Mouse (Mus musculus) liver, embryonic 12.5 days (tissue): ENCODE results near the gene Snrpa1. TPM values are rescaled to one million over a fixed set of nuclear protein-coding genes. Genes with fewer than 3 reads are reported as not detected.

Experiments
- ATAC-seq: fragments of 200-750 bp; cut with Nextera tagmentation; 2 replicates; pipeline ENCODE4 v1.8.0; 2017; ENCODE audit warnings: moderate number of reproducible peaks, mild to moderate bottlenecking, moderate library complexity
- H3K27ac ChIP-seq: fragments of 300-500 bp; sonication (generic); 2 replicates; pipeline ENCODE4 v1.5.1; 2016; ENCODE audit warnings: mild to moderate bottlenecking
- H3K27me3 ChIP-seq: fragments of 300-500 bp; sonication (generic); replicated peaks from 2 replicates; pipeline ENCODE4 v1.6.1; 2016; ENCODE audit warnings: mild to moderate bottlenecking, moderate library complexity
- H3K36me3 ChIP-seq: fragments of 300-500 bp; sonication (generic); 2 replicates; pipeline ENCODE4 v1.6.1; 2016; ENCODE audit warnings: mild to moderate bottlenecking, moderate library complexity
- H3K4me1 ChIP-seq: fragments of 300-500 bp; sonication (generic); 2 replicates; pipeline ENCODE4 v1.6.1; 2016
- H3K4me2 ChIP-seq: fragments of 300-500 bp; sonication (generic); 2 replicates; pipeline ENCODE4 v1.6.1; 2016; ENCODE audit warnings: mild to moderate bottlenecking, moderate library complexity
- H3K4me3 ChIP-seq: fragments of 300-500 bp; sonication (generic); 2 replicates; pipeline ENCODE4 v1.5.1; 2016; ENCODE audit warnings: mild to moderate bottlenecking, moderate library complexity
- H3K9ac ChIP-seq: fragments of 300-500 bp; sonication (generic); 2 replicates; pipeline ENCODE4 v1.6.1; 2016; ENCODE audit warnings: mild to moderate bottlenecking, moderate library complexity
- H3K9me3 ChIP-seq: fragments of 300-500 bp; sonication (generic); replicated peaks from 2 replicates; pipeline ENCODE4 v1.6.1; 2016; ENCODE audit warnings: mild to moderate bottlenecking, moderate library complexity
- WGBS: fragments of 180-500 bp; shearing (Covaris S2); methylation state at CpG from one replicate; pipeline ENCODE4 v1.1.7; 2016; ENCODE audit not compliant: insufficient replicate concordance; 5-methylcytosine and 5-hydroxymethylcytosine counted together
- polyA plus RNA-seq: library from polyadenylated mRNA; unstranded; fragments of >200 nt; fragmentation: Nextera tagmentation; extraction: Ambion mirVana; gene quantifications from 2 replicates; pipeline ENCODE4 v1.2.1, GENCODE M21; 2016

Gene Snrpa1
- polyA plus RNA-seq, 1 experiment from 2014 or later, result 173 TPM

DNA sequence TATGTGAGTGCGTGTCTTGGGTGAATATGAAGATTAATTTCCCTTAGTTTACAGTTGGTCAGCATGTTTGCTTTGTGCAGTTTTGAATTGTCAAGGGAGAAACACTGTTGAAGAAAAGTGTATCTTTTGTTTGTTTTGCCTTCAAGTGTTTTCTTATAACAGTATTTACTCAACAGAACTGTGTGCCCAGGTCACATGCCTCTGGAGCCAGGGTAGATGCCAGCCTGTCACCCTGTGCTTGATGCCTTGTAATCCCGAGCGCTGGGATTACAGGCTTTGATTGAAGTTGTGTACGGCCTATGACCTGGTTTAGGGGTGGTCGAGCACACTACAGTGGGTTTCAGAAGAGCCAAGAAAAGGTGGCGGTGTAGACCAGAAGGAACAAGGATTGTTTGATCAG lies 25.0 kb downstream of the Snrpa1 start:
- H3K4me1 ChIP-seq, result peaks cover 27% of the 10 kb centered on the region
- H3K9ac ChIP-seq, result no peak overlapping the region
- H3K4me2 ChIP-seq, result no peak overlapping the region
- ATAC-seq, result no peak
- H3K4me3 ChIP-seq, result no peak overlapping the region
- H3K36me3 ChIP-seq, result peaks cover 76% of the 10 kb centered on the region
- H3K27ac ChIP-seq, result no peak overlapping the region
- WGBS, result 87% methylated on average over 6 of the region's 6 CpGs
- no peaks in the 10 kb centered on the region for H3K9me3 ChIP-seq
- no peaks in the 10 kb centered on the region for H3K27me3 ChIP-seq

DNA sequence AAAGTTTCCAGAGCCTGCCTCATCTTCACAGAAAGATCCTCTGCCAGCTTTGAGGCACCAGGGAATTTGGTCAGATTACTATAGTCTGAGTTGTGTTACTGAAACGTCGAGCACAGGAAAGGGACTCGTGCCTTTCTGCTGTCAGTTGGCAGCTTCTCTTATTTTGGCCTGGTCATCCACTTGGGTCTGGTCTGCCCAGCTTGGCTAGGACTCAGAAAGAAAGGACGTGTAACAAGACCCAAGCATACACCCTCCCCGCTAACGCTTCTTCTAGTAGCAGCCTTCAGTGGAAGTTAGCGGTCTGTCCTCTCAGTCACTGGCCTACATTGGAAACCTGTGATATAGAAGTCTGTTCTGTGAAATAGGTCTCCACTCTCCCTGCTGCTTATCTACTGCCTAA lies 25.7 kb downstream of the Snrpa1 start:
- Histone ChIP-seq H3K27ac (no peak overlapping the region), H3K9ac (no peak overlapping the region), H3K4me1 (peaks cover 23% of the 10 kb centered on the region), H3K27me3 (no peaks in the 10 kb centered on the region), H3K4me2 (no peak overlapping the region), H3K36me3 (peaks cover 83% of the 10 kb centered on the region), H3K9me3 (no peaks in the 10 kb centered on the region), H3K4me3 (no peak overlapping the region)
- no peak for ATAC-seq
- 70% methylated on average over 7 of the region's 7 CpGs for WGBS

DNA sequence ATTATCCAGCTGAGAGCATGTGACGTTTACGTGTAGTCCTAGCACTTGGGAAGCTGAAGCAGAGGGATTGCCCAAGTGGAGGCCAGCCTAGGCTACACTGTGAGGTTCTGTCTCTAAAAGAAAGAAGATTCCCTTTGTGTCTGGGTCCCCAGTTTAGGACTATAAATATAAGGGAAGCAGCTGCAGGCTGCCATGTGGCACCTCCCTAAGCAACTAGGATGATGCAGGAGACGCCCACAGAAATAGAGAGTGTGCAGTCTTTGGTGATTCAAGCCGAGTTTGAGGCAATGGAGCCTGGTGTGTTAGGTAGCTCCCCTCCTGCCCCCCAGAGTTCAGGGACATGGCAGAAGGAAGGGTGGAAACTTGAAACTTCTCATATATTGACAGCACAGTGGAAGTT lies 28.8 kb downstream of the Snrpa1 start:
- 78% methylated on average over 4 of the region's 4 CpGs for WGBS
- no peak overlapping the region for H3K9ac ChIP-seq
- no peak overlapping the region for H3K27ac ChIP-seq
- H3K4me3 ChIP-seq, result no peak overlapping the region
- no peaks in the 10 kb centered on the region for H3K27me3 ChIP-seq
- H3K4me1 ChIP-seq, result no peaks in the 10 kb centered on the region
- H3K4me2 ChIP-seq, result no peak overlapping the region
- ATAC-seq, result no peak
- H3K9me3 ChIP-seq, result no peaks in the 10 kb centered on the region
- H3K36me3 ChIP-seq, result peaks cover 89% of the 10 kb centered on the region

DNA sequence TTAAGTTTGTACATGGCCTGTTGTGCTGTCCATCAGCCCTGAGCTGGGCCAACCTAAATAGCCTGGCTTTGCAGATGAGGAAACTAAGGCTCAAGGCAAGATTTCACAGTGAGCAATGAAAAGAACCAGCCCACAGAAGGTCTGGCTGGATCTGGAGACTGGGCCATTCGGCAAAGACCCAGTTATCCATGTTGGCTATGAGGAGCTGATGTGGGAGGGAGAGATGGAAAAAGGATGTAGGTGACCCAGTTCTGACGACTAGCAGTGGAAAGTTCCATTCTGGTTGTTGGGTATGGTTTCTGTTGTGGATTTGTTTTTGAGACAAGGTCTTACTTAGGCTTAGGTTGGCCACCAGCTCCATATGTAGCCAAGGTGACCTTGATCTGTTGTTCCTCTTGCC lies 29.3 kb downstream of the Snrpa1 start:
- H3K4me3 ChIP-seq, result no peak overlapping the region
- no peaks in the 10 kb centered on the region for H3K27me3 ChIP-seq

DNA sequence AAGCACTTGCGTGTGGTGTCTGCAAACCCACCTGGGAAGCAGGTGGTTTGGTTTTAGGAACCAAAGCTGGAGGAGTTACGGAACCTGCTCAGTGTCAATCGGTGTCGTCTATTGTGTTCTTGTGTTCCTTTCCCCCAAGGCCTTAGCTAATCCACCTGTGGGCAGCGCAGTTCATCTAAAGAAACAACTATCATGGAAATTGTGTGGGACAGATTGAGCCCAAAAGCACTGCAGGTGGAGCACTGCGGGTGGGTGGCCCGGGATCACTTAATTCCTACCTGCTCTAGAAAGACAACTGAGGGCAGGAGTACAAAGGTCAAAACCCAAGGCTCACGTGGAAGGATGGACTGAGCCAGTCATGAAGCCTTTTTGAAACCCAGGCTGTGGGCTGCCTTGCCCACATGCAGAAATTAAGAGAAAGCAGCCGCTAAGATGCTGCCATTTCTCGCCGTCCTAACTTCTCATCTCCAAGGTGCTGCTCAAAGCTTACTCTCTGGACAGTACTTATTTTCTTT lies 31.9 kb downstream of the Snrpa1 start:
- H3K4me3 ChIP-seq, result no peak overlapping the region
- no peaks in the 10 kb centered on the region for H3K9me3 ChIP-seq
- H3K9ac ChIP-seq, result no peak overlapping the region
- no peak for ATAC-seq
- 83% methylated on average over 11 of the region's 11 CpGs for WGBS
- H3K4me1 ChIP-seq, result no peaks in the 10 kb centered on the region
- no peak overlapping the region for H3K4me2 ChIP-seq
- H3K27me3 ChIP-seq, result no peaks in the 10 kb centered on the region
- no peak overlapping the region for H3K27ac ChIP-seq
- peaks cover 59% of the 10 kb centered on the region for H3K36me3 ChIP-seq

More for the DNA sequence above, 29.3 kb downstream of the Snrpa1 start:
- H3K36me3 ChIP-seq, result peaks cover 85% of the 10 kb centered on the region
- no peak overlapping the region for H3K27ac ChIP-seq
- H3K4me1 ChIP-seq, result no peaks in the 10 kb centered on the region
- WGBS, result 72% methylated on average over 2 of the region's 2 CpGs
- H3K4me2 ChIP-seq, result no peak overlapping the region
- no peaks in the 10 kb centered on the region for H3K9me3 ChIP-seq
- ATAC-seq, result no peak
- H3K9ac ChIP-seq, result no peak overlapping the region

DNA sequence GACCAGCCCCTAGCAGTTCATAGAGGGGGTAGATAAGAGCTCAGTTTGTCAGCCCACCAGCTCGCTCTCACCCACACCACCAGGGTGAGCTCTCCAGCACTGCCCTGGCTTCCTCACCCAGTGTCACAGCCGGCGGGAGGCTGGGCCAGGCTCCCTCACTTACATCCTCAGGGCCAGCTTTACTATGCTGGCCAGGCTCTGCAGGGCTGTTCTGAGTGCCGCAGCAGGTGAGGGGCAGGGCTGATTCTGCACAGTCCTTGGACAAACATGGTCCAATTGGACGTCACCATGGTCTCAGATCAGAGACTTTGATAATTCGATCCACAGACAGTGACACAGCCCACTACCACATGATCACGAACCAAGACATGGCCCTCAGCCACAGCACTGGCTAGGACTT lies 32.8 kb downstream of the Snrpa1 start:
- ATAC-seq, result peak; percentile 30; the same call in 1 of the 2 replicates
- Histone ChIP-seq H3K9me3 (no peaks in the 10 kb centered on the region), H3K4me2 (no peak overlapping the region), H3K9ac (no peak overlapping the region), H3K4me3 (no peak overlapping the region), H3K4me1 (no peaks in the 10 kb centered on the region), H3K27me3 (no peaks in the 10 kb centered on the region), H3K27ac (no peak overlapping the region), H3K36me3 (peaks cover 51% of the 10 kb centered on the region)
- WGBS, result 72% methylated on average over 7 of the region's 7 CpGs

DNA sequence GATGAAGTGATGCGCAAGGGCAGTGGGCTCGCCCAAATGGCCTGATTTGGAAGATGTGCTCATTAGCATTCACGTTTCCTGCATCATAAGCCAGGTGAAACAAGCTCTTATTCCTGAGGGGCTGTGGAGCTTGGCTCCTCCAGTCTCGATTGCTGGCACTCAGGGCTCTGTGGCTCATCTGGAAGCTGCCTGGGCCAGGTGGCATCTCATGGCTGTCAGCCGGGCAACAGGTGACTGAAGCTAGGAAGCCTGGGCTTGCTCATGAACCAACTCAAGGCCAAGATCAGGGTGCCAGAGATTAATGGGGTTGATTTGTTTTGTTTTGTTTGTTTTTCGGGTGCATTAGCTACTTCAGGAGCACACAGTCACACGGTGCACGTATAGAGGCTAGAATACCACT lies 33.9 kb downstream of the Snrpa1 start:
- H3K4me3 ChIP-seq, result no peak overlapping the region
- ATAC-seq, result no peak
- no peak overlapping the region for H3K9ac ChIP-seq

DNA sequence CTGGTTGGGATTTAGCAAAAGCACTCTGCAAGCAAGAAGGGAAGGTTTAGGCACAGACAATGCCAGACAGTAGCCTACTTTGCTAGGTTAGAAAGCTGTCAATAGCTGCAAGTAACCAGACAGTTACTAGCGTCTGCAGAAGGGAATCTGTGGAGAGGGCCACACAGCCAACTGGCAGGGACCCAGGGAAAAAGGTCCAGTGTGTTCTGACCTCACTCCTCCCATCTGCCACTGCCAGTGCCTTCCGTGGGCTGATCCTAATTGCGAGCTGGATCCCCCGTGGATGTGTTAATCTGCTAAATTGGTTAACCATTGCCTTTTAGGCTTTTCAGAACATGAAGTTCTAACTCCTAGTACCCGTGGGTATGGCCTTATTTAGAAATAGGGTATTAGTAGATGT lies 35.3 kb downstream of the Snrpa1 start:
- ATAC-seq, result no peak
- no peaks in the 10 kb centered on the region for H3K4me1 ChIP-seq
- H3K9me3 ChIP-seq, result no peaks in the 10 kb centered on the region
- no peak overlapping the region for H3K9ac ChIP-seq
- H3K27ac ChIP-seq, result no peak overlapping the region
- no peak overlapping the region for H3K4me2 ChIP-seq
- peaks cover 25% of the 10 kb centered on the region for H3K36me3 ChIP-seq
- 72% methylated on average over 5 of the region's 5 CpGs for WGBS
- no peak overlapping the region for H3K4me3 ChIP-seq
- H3K27me3 ChIP-seq, result 0 out of 2 replicates have a peak, but pooled peaks cover 4% of the 10 kb centered on the region

More for the DNA sequence above, 33.9 kb downstream of the Snrpa1 start:
- WGBS, result 77% methylated on average over 8 of the region's 8 CpGs
- no peaks in the 10 kb centered on the region for H3K4me1 ChIP-seq
- H3K9me3 ChIP-seq, result no peaks in the 10 kb centered on the region
- peaks cover 40% of the 10 kb centered on the region for H3K36me3 ChIP-seq
- H3K27ac ChIP-seq, result no peak overlapping the region
- H3K27me3 ChIP-seq, result no peaks in the 10 kb centered on the region
- no peak overlapping the region for H3K4me2 ChIP-seq

DNA sequence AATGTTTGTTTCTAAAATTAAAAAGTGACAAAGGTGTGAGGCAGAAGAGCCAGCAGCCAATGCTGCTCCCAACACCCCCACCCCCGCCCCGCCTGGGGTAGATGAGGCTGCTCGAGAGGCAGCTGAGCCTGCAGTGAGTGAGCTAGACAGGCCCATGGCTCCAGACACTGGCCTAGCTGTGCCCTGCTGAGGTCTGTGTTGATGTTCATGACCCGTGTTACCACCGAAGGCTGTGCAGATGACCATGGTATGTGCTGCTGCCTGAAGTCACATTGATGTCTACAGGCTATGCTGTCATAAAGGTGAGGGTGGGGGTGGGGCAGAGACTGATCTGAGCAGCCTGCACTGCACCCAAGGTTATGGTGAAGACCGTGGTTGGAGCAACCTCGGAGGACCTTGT lies 40.0 kb downstream of the Snrpa1 start:
- peaks cover 15% of the 10 kb centered on the region; the same call in 1 of the 2 replicates for H3K27me3 ChIP-seq
- H3K36me3 ChIP-seq, result no peaks in the 10 kb centered on the region
- no peak overlapping the region for H3K4me3 ChIP-seq
- ATAC-seq, result no peak
- 68% methylated on average over 7 of the region's 7 CpGs for WGBS
- no peaks in the 10 kb centered on the region for H3K9me3 ChIP-seq
- no peak overlapping the region for H3K9ac ChIP-seq
- H3K4me1 ChIP-seq, result no peaks in the 10 kb centered on the region
- no peak overlapping the region for H3K4me2 ChIP-seq
- H3K27ac ChIP-seq, result no peak overlapping the region

DNA sequence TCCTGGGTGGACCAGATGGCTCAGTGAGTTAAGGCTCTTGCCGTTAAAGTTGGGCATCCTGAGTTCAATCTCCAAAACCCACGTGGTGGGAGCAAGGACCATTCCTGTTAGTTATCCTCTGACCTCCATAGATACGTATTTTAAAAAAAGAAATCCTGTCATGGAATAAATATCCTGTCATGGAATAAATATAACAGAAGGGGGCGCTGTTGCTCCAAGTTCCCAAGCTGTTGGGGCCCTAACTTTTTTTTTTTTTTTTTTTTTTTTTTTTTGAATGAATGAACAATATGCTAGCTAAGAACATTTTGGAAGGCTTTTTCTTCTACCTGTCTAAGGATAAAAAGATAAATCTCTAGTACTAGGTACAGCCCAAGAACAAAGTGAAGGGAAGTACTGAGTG lies 43.1 kb downstream of the Snrpa1 start:
- no peak for ATAC-seq
- Histone ChIP-seq H3K4me2 (no peak overlapping the region), H3K4me1 (no peaks in the 10 kb centered on the region), H3K27ac (no peak overlapping the region), H3K9ac (no peak overlapping the region), H3K27me3 (peaks cover 23% of the 10 kb centered on the region; the same call in 1 of the 2 replicates), H3K36me3 (no peaks in the 10 kb centered on the region), H3K4me3 (no peak overlapping the region), H3K9me3 (no peaks in the 10 kb centered on the region)
- WGBS, result 3% methylated on average over 4 of the region's 4 CpGs

DNA sequence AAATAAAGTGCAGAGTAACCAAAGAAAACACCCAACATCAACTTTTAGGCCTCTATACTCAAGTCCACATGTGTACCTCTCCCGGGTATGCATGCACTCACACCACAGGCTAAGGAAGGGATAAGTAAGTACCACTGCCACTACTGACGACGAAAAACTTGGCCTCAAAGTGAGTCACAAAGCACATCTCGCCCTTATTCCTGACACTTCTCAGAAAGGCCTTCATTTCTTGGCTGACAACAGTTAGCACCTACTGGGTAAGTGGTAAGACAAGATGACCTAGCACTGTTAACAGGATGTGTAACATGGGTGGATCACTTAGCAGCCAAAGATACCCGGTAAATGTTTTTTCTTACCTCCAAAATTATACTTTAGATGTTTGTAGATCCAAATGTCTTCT lies 45.7 kb downstream of the Snrpa1 start:
- Histone ChIP-seq H3K4me1 (peaks cover 11% of the 10 kb centered on the region), H3K27ac (no peak overlapping the region), H3K9me3 (no peaks in the 10 kb centered on the region), H3K4me3 (no peak overlapping the region), H3K9ac (no peak overlapping the region), H3K4me2 (no peak overlapping the region), H3K27me3 (peaks cover 22% of the 10 kb centered on the region), H3K36me3 (no peaks in the 10 kb centered on the region)
- ATAC-seq, result no peak
- 69% methylated on average over 5 of the region's 5 CpGs for WGBS

DNA sequence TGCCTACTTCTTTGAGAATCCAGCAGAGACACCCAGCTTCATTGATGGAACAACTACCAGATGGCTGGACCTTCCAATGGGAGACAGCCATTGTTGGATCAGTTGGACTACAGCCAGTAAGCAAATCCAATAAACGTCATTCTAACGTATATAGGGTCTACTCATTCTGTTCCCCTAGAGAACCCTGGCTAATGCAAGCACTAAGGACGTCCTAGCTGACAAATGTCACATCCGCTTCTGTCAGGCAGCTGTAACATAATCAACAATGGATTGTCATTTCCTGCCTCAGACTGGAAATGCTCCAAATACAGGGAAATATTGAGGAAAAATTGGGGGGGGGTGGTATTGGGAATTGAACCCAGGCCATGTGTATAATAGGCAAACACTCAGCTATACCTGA lies 47.0 kb downstream of the Snrpa1 start:
- no peak for ATAC-seq
- Histone ChIP-seq H3K27ac (no peak overlapping the region), H3K27me3 (peaks cover 19% of the 10 kb centered on the region), H3K9me3 (no peaks in the 10 kb centered on the region), H3K4me3 (no peak overlapping the region), H3K4me2 (no peak overlapping the region), H3K36me3 (no peaks in the 10 kb centered on the region), H3K4me1 (peaks cover 13% of the 10 kb centered on the region), H3K9ac (no peak overlapping the region)
- WGBS, result 56% methylated on average over 4 of the region's 4 CpGs

DNA sequence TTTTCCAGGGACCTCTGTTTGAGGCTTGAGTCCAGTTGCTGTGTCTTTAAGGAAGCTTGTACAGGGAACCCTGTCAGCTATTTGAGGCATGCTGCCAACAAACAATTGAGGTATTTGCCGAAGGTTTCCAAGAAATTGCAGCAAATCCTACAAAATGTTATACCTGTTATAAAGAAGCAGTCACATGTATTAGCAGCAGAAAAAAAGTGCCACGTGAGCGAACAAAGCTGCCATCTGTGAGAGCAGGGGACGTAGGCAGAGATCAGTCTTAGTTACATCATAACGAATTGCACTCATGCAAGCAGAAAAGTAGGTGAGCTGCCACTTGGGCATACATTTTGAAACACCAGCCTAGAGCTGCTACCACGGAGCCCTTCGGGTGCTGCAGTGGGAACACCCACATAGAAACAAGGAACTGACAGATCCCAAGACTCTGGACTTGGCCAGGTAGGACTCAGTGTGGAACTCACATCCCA lies 47.8 kb downstream of the Snrpa1 start:
- Histone ChIP-seq H3K4me3 (no peak overlapping the region), H3K36me3 (no peaks in the 10 kb centered on the region), H3K4me2 (no peak overlapping the region), H3K9ac (no peak overlapping the region), H3K27ac (no peak overlapping the region), H3K9me3 (no peaks in the 10 kb centered on the region), H3K4me1 (peaks cover 21% of the 10 kb centered on the region), H3K27me3 (peaks cover 13% of the 10 kb centered on the region)
- 68% methylated on average over 7 of the region's 7 CpGs for WGBS
- ATAC-seq, result no peak
